Comparison of ENCODE assay signal across 20 mouse cellular contexts in the genomic region with DNA sequence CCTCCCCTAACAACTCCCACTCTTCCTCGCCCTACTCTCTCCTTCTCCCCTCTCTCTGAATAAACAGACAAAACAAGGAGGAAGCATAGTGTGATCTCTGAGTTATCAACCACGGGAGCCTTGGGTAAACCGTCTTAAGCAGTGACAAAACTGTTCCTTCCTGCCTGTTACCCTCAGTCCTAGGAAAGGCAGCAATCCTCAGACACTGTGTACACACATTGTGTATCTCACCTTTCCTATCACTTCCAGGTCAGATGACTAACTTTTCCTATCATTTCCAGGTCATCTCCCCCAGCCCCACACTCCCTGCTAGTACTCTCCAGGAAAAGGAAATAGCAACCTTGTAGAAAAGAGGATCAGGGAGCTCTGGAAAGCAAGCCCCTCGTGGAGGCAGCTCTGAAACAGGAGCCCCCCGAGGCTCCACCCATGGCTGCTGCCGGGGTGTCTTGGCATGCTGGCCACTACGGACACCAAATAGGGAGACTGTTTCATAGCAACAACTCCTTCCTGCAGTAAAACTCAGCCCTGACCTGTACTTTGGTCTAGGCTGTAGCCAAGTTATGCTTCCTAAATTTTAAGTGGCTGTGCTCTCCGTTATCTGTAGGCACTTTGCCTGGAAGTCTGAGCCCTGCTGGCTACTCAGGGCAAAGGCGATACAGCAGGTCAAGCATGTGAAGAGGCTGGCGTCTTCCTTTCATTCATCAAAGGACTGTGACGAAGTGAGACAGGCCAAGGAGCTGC. TPM values are rescaled to one million over a fixed set of nuclear protein-coding genes. Genes with fewer than 3 reads are reported as not detected.
DNase-seq lines count a peak whose midpoint lies in the region; ATAC-seq and TF ChIP-seq lines count a peak whose summit lies in the region.
"Had no signal": no experiment of that assay in that cellular context is flagged by ENCODE, and none has a peak within 500 bp of the region (broad histone marks: within the 10 kb centered on the region; RNA-seq: fewer than 3 reads in every experiment).

No protein-coding gene starts in this region.

- intact Hi-C loops in left cerebral cortex, postnatal 14 days (cut with DNase I): no loop called here

- TF ChIP-seq EP300 in lung, postnatal 0 days (IDR thresholded peaks at IDR 0.05): no peak
- TF ChIP-seq EP300 in heart, postnatal 0 days (IDR thresholded peaks at IDR 0.05; ENCODE audit: low read depth): no peak

- DNase-seq in embryonic facial prominence, embryonic 10.5 days (ENCODE audit: low spot score): no peak
- no peak for DNase-seq in lung, postnatal 0 days (ENCODE audit: low spot score)
- DNase-seq in lung, postnatal 36 days: no peak
- DNase-seq in heart, postnatal 0 days (ENCODE audit: low spot score): peak; percentile 23
- no peak for DNase-seq in hindbrain, embryonic 14.5 days (ENCODE audit: low spot score)
- no peak for DNase-seq in left cerebral cortex, postnatal 14 days (ENCODE audit: low spot score in 2 of 2)
- DNase-seq in adrenal gland, postnatal 14 days: no peak
- DNase-seq: adrenal gland, adult 8-10 months; cerebellum, adult 11-12 months; cerebellum, postnatal 36 days; forebrain, postnatal 0 days; kidney, adult 8-10 months; midbrain, embryonic 14.5 days; right cerebral cortex, postnatal 25 days had no signal

- peaks cover 50% of the 10 kb centered on the region for H3K36me3 ChIP-seq in embryonic facial prominence, embryonic 13.5 days
- H3K36me3 ChIP-seq in embryonic facial prominence, embryonic 10.5 days (replicated peaks): peaks cover 47% of the 10 kb centered on the region
- H3K36me3 ChIP-seq in lung, postnatal 0 days (ENCODE audit: insufficient read depth, low read length): peaks cover 7% of the 10 kb centered on the region; the same call in 1 of the 2 replicates
- H3K36me3 ChIP-seq in heart, postnatal 0 days (replicated peaks; ENCODE audit: control insufficient read depth, insufficient read depth, low read length): peaks cover 30% of the 10 kb centered on the region
- peaks cover 47% of the 10 kb centered on the region for H3K36me3 ChIP-seq in hindbrain, embryonic 14.5 days (replicated peaks; ENCODE audit: control insufficient read depth, insufficient read depth)

- H3K9me3 ChIP-seq in embryonic facial prominence, embryonic 13.5 days: no peaks in the 10 kb centered on the region
- no peaks in the 10 kb centered on the region for H3K9me3 ChIP-seq in embryonic facial prominence, embryonic 10.5 days
- H3K9me3 ChIP-seq in lung, postnatal 0 days (ENCODE audit: low read length): no peaks in the 10 kb centered on the region
- H3K9me3 ChIP-seq in heart, postnatal 0 days (replicated peaks; ENCODE audit: control insufficient read depth, low read length): no peaks in the 10 kb centered on the region
- no peaks in the 10 kb centered on the region for H3K9me3 ChIP-seq in hindbrain, embryonic 14.5 days (ENCODE audit: control insufficient read depth, low read length)
- H3K9me3 ChIP-seq: limb, embryonic 10.5 days; neural tube, embryonic 15.5 days had no signal

- TF ChIP-seq CTCF in lung, postnatal 0 days (IDR thresholded peaks at IDR 0.05): no peak; the same call in 1 of the 2 replicates
- no peak for TF ChIP-seq CTCF in heart, postnatal 0 days (IDR thresholded peaks at IDR 0.05; ENCODE audit: low read depth)

- H3K27me3 ChIP-seq in embryonic facial prominence, embryonic 13.5 days: no peaks in the 10 kb centered on the region
- H3K27me3 ChIP-seq in embryonic facial prominence, embryonic 10.5 days (replicated peaks; ENCODE audit: low read depth, poor library complexity, severe bottlenecking): no peaks in the 10 kb centered on the region
- H3K27me3 ChIP-seq in lung, postnatal 0 days (replicated peaks; ENCODE audit: insufficient read depth, low read length): no peaks in the 10 kb centered on the region
- no peaks in the 10 kb centered on the region for H3K27me3 ChIP-seq in heart, postnatal 0 days (ENCODE audit: control insufficient read depth, insufficient read depth, low read length)
- H3K27me3 ChIP-seq in hindbrain, embryonic 14.5 days (ENCODE audit: control insufficient read depth, insufficient read depth, low read length): no peaks in the 10 kb centered on the region
- H3K27me3 ChIP-seq: CH12.LX; neural tube, embryonic 15.5 days had no signal

- WGBS in embryonic facial prominence, embryonic 13.5 days: 66% methylated on average over 11 of the region's 11 CpGs
- 75% methylated on average over 11 of the region's 11 CpGs for WGBS in embryonic facial prominence, embryonic 10.5 days
- 37% methylated on average over 11 of the region's 11 CpGs for WGBS in lung, postnatal 0 days
- 29% methylated on average over 11 of the region's 11 CpGs for WGBS in heart, postnatal 0 days
- 73% methylated on average over 11 of the region's 11 CpGs for WGBS in hindbrain, embryonic 14.5 days

- H3K4me1 ChIP-seq in embryonic facial prominence, embryonic 13.5 days: no peaks in the 10 kb centered on the region
- 0 out of 2 replicates have a peak, but pooled peaks cover 4% of the 10 kb centered on the region for H3K4me1 ChIP-seq in embryonic facial prominence, embryonic 10.5 days
- no peaks in the 10 kb centered on the region for H3K4me1 ChIP-seq in lung, postnatal 0 days (ENCODE audit: insufficient read depth, low read depth, low read length)
- peaks cover 11% of the 10 kb centered on the region for H3K4me1 ChIP-seq in heart, postnatal 0 days (ENCODE audit: control insufficient read depth, insufficient read depth)
- H3K4me1 ChIP-seq in hindbrain, embryonic 14.5 days (replicated peaks; ENCODE audit: control insufficient read depth, insufficient read depth, low read length): no peaks in the 10 kb centered on the region
- H3K4me1 ChIP-seq: limb, embryonic 10.5 days; neural tube, embryonic 15.5 days had no signal

- H3K4me3 ChIP-seq in embryonic facial prominence, embryonic 13.5 days: no peak overlapping the region
- no peak overlapping the region for H3K4me3 ChIP-seq in embryonic facial prominence, embryonic 10.5 days
- no peak overlapping the region for H3K4me3 ChIP-seq in lung, postnatal 0 days (ENCODE audit: low read depth, low read length)
- no peak overlapping the region for H3K4me3 ChIP-seq in heart, postnatal 0 days (ENCODE audit: low read depth, low read length)
- H3K4me3 ChIP-seq in hindbrain, embryonic 14.5 days (replicated peaks; ENCODE audit: low read length): no peak overlapping the region
- H3K4me3 ChIP-seq: limb, embryonic 10.5 days; myocyte; neural tube, embryonic 15.5 days had no signal

- no peak overlapping the region for H3K9ac ChIP-seq in embryonic facial prominence, embryonic 13.5 days
- H3K9ac ChIP-seq in lung, postnatal 0 days (replicated peaks; ENCODE audit: low read depth): no peak overlapping the region
- no peak overlapping the region for H3K9ac ChIP-seq in heart, postnatal 0 days (replicated peaks; ENCODE audit: low read depth, low read length)
- no peak overlapping the region for H3K9ac ChIP-seq in hindbrain, embryonic 14.5 days
- H3K9ac ChIP-seq: forebrain, postnatal 0 days; neural tube, embryonic 15.5 days had no signal

- no peak overlapping the region for H3K4me2 ChIP-seq in embryonic facial prominence, embryonic 13.5 days
- H3K4me2 ChIP-seq in lung, postnatal 0 days (replicated peaks; ENCODE audit: low read depth, low read length): no peak overlapping the region
- H3K4me2 ChIP-seq in heart, postnatal 0 days (ENCODE audit: low read depth, low read length): peak overlapping the region; percentile 20; the same call in 1 of the 2 replicates
- H3K4me2 ChIP-seq in hindbrain, embryonic 14.5 days (replicated peaks): no peak overlapping the region
- H3K4me2 ChIP-seq: neural tube, embryonic 15.5 days had no signal

- ATAC-seq in embryonic facial prominence, embryonic 13.5 days (ENCODE audit: insufficient number of reproducible peaks, insufficient read depth, low FRiP score, low TSS enrichment, low read depth): no peak
- ATAC-seq in lung, postnatal 0 days: peak; percentile 23
- ATAC-seq in heart, postnatal 0 days (ENCODE audit: insufficient read depth, low read depth): peak; percentile 58
- ATAC-seq in hindbrain, embryonic 14.5 days (ENCODE audit: low FRiP score): no peak
- ATAC-seq: forebrain, postnatal 0 days had no signal

- 0 out of 2 replicates have a peak overlapping the region, but pooled peaks have one; percentile 1 for H3K27ac ChIP-seq in embryonic facial prominence, embryonic 13.5 days
- H3K27ac ChIP-seq in embryonic facial prominence, embryonic 10.5 days (replicated peaks): no peak overlapping the region
- no peak overlapping the region for H3K27ac ChIP-seq in lung, postnatal 0 days (ENCODE audit: low read length)
- H3K27ac ChIP-seq in heart, postnatal 0 days (ENCODE audit: low read depth): no peak overlapping the region
- no peak overlapping the region for H3K27ac ChIP-seq in hindbrain, embryonic 14.5 days
- H3K27ac ChIP-seq: limb, embryonic 10.5 days; macrophage; neural tube, embryonic 15.5 days had no signal

RNA-seq across cellular contexts. Expression of a gene that starts 20.0 kb away (rescaled TPM):
- polyA plus RNA-seq in embryonic facial prominence, embryonic 13.5 days (2015; fragmentation: Nextera tagmentation; extraction: Ambion mirVana): 8.0 and 9.6 TPM in 2 replicates
- polyA plus RNA-seq in embryonic facial prominence, embryonic 10.5 days (2016; fragmentation: Nextera tagmentation; extraction: Ambion mirVana): 5.4 and 6.6 TPM in 2 replicates
- polyA plus RNA-seq in lung, postnatal 0 days (2015; fragmentation: Nextera tagmentation; extraction: Ambion mirVana): 2.3 and 2.9 TPM in 2 replicates
- 3.2 and 6.5 TPM in 2 replicates for total RNA-seq in heart, postnatal 0 days (2014; rRNA removed; ENCODE audit: low replicate concordance)
- polyA plus RNA-seq in heart, postnatal 0 days (2015; fragmentation: Nextera tagmentation; extraction: Ambion mirVana): 2.3 and 2.4 TPM in 2 replicates
- 6.5 and 6.6 TPM in 2 replicates for polyA plus RNA-seq in hindbrain, embryonic 14.5 days (2014; fragmentation: Nextera tagmentation; extraction: Ambion mirVana)
- 10 to 100 TPM; 19.4 to 20.5 TPM for total RNA-seq in left cerebral cortex, postnatal 14 days (2021)
- 12.0 and 15.4 TPM in 2 replicates for total RNA-seq in adrenal gland, postnatal 14 days (2021)

RNA-seq across cellular contexts. Expression of a gene that starts 34.0 kb away (rescaled TPM):
- polyA plus RNA-seq in embryonic facial prominence, embryonic 13.5 days (2015; fragmentation: Nextera tagmentation; extraction: Ambion mirVana): 36.2 and 51.5 TPM in 2 replicates
- polyA plus RNA-seq in embryonic facial prominence, embryonic 10.5 days (2016; fragmentation: Nextera tagmentation; extraction: Ambion mirVana): 32.0 and 36.3 TPM in 2 replicates
- polyA plus RNA-seq in lung, postnatal 0 days (2015; fragmentation: Nextera tagmentation; extraction: Ambion mirVana): 24.5 and 31.6 TPM in 2 replicates
- total RNA-seq in heart, postnatal 0 days (2014; rRNA removed; ENCODE audit: low replicate concordance): 52.1 and 69.1 TPM in 2 replicates
- polyA plus RNA-seq in heart, postnatal 0 days (2015; fragmentation: Nextera tagmentation; extraction: Ambion mirVana): 13.9 and 15.1 TPM in 2 replicates
- polyA plus RNA-seq in hindbrain, embryonic 14.5 days (2014; fragmentation: Nextera tagmentation; extraction: Ambion mirVana): 108 and 116 TPM in 2 replicates
- 100 to 1,000 TPM; 157 to 170 TPM for total RNA-seq in left cerebral cortex, postnatal 14 days (2021)
- 44.3 and 47.7 TPM in 2 replicates for total RNA-seq in adrenal gland, postnatal 14 days (2021)

Comparison
In these comparisons a context has a peak if more than half of its experiments do, and no peak if none do; other contexts are left out.
1. ATAC-seq: peak in lung, postnatal 0 days (single experiment) and heart, postnatal 0 days (single experiment); none in embryonic facial prominence, embryonic 13.5 days (single experiment) and hindbrain, embryonic 14.5 days (single experiment).